In genomic region chr14:50981207-50981606, GRCm38 (mm10) we compare ENCODE assay signal across 19 mouse cellular contexts. TPM values are rescaled to one million over a fixed set of nuclear protein-coding genes. Genes with fewer than 3 reads are reported as not detected.
DNase-seq lines count a peak whose midpoint lies in the region; ATAC-seq and TF ChIP-seq lines count a peak whose summit lies in the region.
"Had no signal": no experiment of that assay in that cellular context is flagged by ENCODE, and none has a peak within 500 bp of the region (broad histone marks: within the 10 kb centered on the region; RNA-seq: fewer than 3 reads in every experiment).

No protein-coding gene starts in this region.

- H3K27ac ChIP-seq in forebrain, postnatal 0 days (ENCODE audit: low read depth, low read length), result no peak overlapping the region
- no peak overlapping the region for H3K27ac ChIP-seq in forebrain, embryonic 10.5 days
- no peak overlapping the region for H3K27ac ChIP-seq in hindbrain, embryonic 13.5 days
- H3K27ac ChIP-seq: embryonic facial prominence, embryonic 15.5 days; limb, embryonic 15.5 days; neural tube, embryonic 15.5 days; stomach, postnatal 0 days had no signal

- H3K27me3 ChIP-seq in forebrain, postnatal 0 days (ENCODE audit: insufficient read depth, low read length), result no peaks in the 10 kb centered on the region
- H3K27me3 ChIP-seq in forebrain, embryonic 10.5 days (ENCODE audit: poor library complexity, severe bottlenecking), result no peaks in the 10 kb centered on the region
- no peaks in the 10 kb centered on the region for H3K27me3 ChIP-seq in splenic B cell, adult 2 months (ENCODE audit: control insufficient read depth, insufficient read depth, low read length, poor library complexity, severe bottlenecking)
- H3K27me3 ChIP-seq in hindbrain, embryonic 13.5 days, result no peaks in the 10 kb centered on the region
- H3K27me3 ChIP-seq: embryonic facial prominence, embryonic 15.5 days; limb, embryonic 15.5 days; neural tube, embryonic 15.5 days had no signal

- H3K4me1 ChIP-seq in forebrain, postnatal 0 days (ENCODE audit: insufficient read depth), result no peaks in the 10 kb centered on the region
- peaks cover 10% of the 10 kb centered on the region for H3K4me1 ChIP-seq in forebrain, embryonic 10.5 days
- peaks cover 4% of the 10 kb centered on the region; the same call in 1 of the 2 replicates for H3K4me1 ChIP-seq in hindbrain, embryonic 13.5 days (replicated peaks)
- H3K4me1 ChIP-seq: limb, embryonic 15.5 days; neural tube, embryonic 15.5 days had no signal

- WGBS in forebrain, postnatal 0 days, result 43% methylated on average over 2 of the region's 2 CpGs
- 69% methylated on average over 2 of the region's 2 CpGs for WGBS in forebrain, embryonic 10.5 days
- WGBS in hindbrain, embryonic 13.5 days, result 52% methylated on average over 2 of the region's 2 CpGs

- no peak for TF ChIP-seq CTCF in forebrain, postnatal 0 days (IDR thresholded peaks at IDR 0.05; ENCODE audit: low read depth)

- intact Hi-C loops in left cerebral cortex, postnatal 36 days (cut with DNase I), result no loop called here

- no peak overlapping the region for H3K9ac ChIP-seq in forebrain, postnatal 0 days
- H3K9ac ChIP-seq in hindbrain, embryonic 13.5 days, result no peak overlapping the region
- H3K9ac ChIP-seq: embryonic facial prominence, embryonic 15.5 days; limb, embryonic 15.5 days; neural tube, embryonic 15.5 days had no signal

- H3K4me3 ChIP-seq in forebrain, postnatal 0 days (ENCODE audit: low read depth, low read length), result no peak overlapping the region
- no peak overlapping the region for H3K4me3 ChIP-seq in forebrain, embryonic 10.5 days
- no peak overlapping the region for H3K4me3 ChIP-seq in hindbrain, embryonic 13.5 days
- H3K4me3 ChIP-seq: embryonic facial prominence, embryonic 15.5 days; limb, embryonic 15.5 days; neural tube, embryonic 15.5 days had no signal

- H3K9me3 ChIP-seq in forebrain, postnatal 0 days (ENCODE audit: low read length), result no peaks in the 10 kb centered on the region
- no peaks in the 10 kb centered on the region for H3K9me3 ChIP-seq in forebrain, embryonic 10.5 days
- no peaks in the 10 kb centered on the region for H3K9me3 ChIP-seq in hindbrain, embryonic 13.5 days
- H3K9me3 ChIP-seq: embryonic facial prominence, embryonic 15.5 days; limb, embryonic 15.5 days; neural tube, embryonic 15.5 days had no signal

- H3K36me3 ChIP-seq in forebrain, postnatal 0 days (ENCODE audit: insufficient read depth), result no peaks in the 10 kb centered on the region
- H3K36me3 ChIP-seq in forebrain, embryonic 10.5 days (replicated peaks), result no peaks in the 10 kb centered on the region
- no peaks in the 10 kb centered on the region for H3K36me3 ChIP-seq in splenic B cell, adult 2 months (ENCODE audit: control insufficient read depth, insufficient read depth, low read length, poor library complexity, severe bottlenecking)
- no peaks in the 10 kb centered on the region for H3K36me3 ChIP-seq in hindbrain, embryonic 13.5 days
- H3K36me3 ChIP-seq: embryonic facial prominence, embryonic 15.5 days; limb, embryonic 15.5 days; neural tube, embryonic 15.5 days had no signal

- no peak for DNase-seq in forebrain, postnatal 0 days
- DNase-seq in forebrain, embryonic 10.5 days (ENCODE audit: extremely low spot score, low spot score), result no peak
- DNase-seq in spleen, postnatal 36 days (ENCODE audit: low spot score in 2 of 2), result peak; percentile 22 to 29
- DNase-seq in spleen, postnatal 10 days (ENCODE audit: low spot score in 2 of 2), result no peak
- peak; percentile 21 for DNase-seq in brain, adult 2 months (ENCODE audit: low read depth, low spot score)
- peak; percentile 49 for DNase-seq in splenic B cell, adult 2 months (ENCODE audit: low read depth, low spot score)
- no peak for DNase-seq in left cerebral cortex, postnatal 36 days (ENCODE audit: low spot score in 2 of 2)
- DNase-seq: heart, postnatal 14 days; kidney, adult 18-20 months; lung, postnatal 14 days; right cerebral cortex, postnatal 4 days had no signal

- H3K4me2 ChIP-seq in forebrain, postnatal 0 days (ENCODE audit: low read depth), result no peak overlapping the region
- H3K4me2 ChIP-seq in hindbrain, embryonic 13.5 days, result no peak overlapping the region
- H3K4me2 ChIP-seq: embryonic facial prominence, embryonic 15.5 days; limb, embryonic 15.5 days; neural tube, embryonic 15.5 days had no signal

- ATAC-seq in forebrain, postnatal 0 days, result peak; percentile 25; the same call in 1 of the 2 replicates
- ATAC-seq in hindbrain, embryonic 13.5 days (ENCODE audit: low FRiP score), result no peak
- ATAC-seq: forebrain, embryonic 16.5 days; midbrain, embryonic 16.5 days had no signal

RNA-seq across cellular contexts. Expression of gene Pnp2, which starts 25.4 kb away (rescaled TPM):
- 1.00 and 1.7 TPM in 2 replicates for total RNA-seq in forebrain, postnatal 0 days (2014; rRNA removed)
- polyA plus RNA-seq in forebrain, postnatal 0 days (2015; fragmentation: Nextera tagmentation; extraction: Ambion mirVana), result 0.78 and 1.6 TPM in 2 replicates
- 0.73 and 1.3 TPM in 2 replicates for polyA plus RNA-seq in forebrain, embryonic 10.5 days (2016; fragmentation: Nextera tagmentation; extraction: Ambion mirVana)
- 0.57 and 0.60 TPM in 2 replicates for polyA plus RNA-seq in hindbrain, embryonic 13.5 days (2015; fragmentation: Nextera tagmentation; extraction: Ambion mirVana)
- total RNA-seq in left cerebral cortex, postnatal 36 days (2021), result 1 to 10 TPM; 1.1 to 1.4 TPM

RNA-seq across cellular contexts. Expression of gene Rnase10, which starts 26.3 kb away (rescaled TPM):
- not detected in 2 replicates for total RNA-seq in forebrain, postnatal 0 days (2014; rRNA removed)
- not detected in 2 replicates for polyA plus RNA-seq in forebrain, postnatal 0 days (2015; fragmentation: Nextera tagmentation; extraction: Ambion mirVana)
- not detected in 2 replicates for polyA plus RNA-seq in forebrain, embryonic 10.5 days (2016; fragmentation: Nextera tagmentation; extraction: Ambion mirVana)
- not detected in 2 replicates for polyA plus RNA-seq in hindbrain, embryonic 13.5 days (2015; fragmentation: Nextera tagmentation; extraction: Ambion mirVana)
- total RNA-seq in left cerebral cortex, postnatal 36 days (2021), result under 1 TPM; 0.20 to 0.25 TPM
- total RNA-seq: layer of hippocampus, postnatal 25 days had no signal
- polyA plus RNA-seq: forebrain, embryonic 16.5 days; midbrain, embryonic 16.5 days; neural tube, embryonic 15.5 days had no signal

RNA-seq across cellular contexts. Expression of gene Gm49342, which starts 36.9 kb away (rescaled TPM):
- total RNA-seq in forebrain, postnatal 0 days (2014; rRNA removed), result 13.1 and 19.0 TPM in 2 replicates
- polyA plus RNA-seq in forebrain, postnatal 0 days (2015; fragmentation: Nextera tagmentation; extraction: Ambion mirVana), result not detected in 2 replicates
- not detected in 2 replicates for polyA plus RNA-seq in forebrain, embryonic 10.5 days (2016; fragmentation: Nextera tagmentation; extraction: Ambion mirVana)
- polyA plus RNA-seq in hindbrain, embryonic 13.5 days (2015; fragmentation: Nextera tagmentation; extraction: Ambion mirVana), result not detected in 2 replicates
- total RNA-seq in left cerebral cortex, postnatal 36 days (2021), result 10 to 100 TPM in 1 of 2 experiments, 1 to 10 TPM in 1; 10.0 to 13.0 TPM
- polyA plus RNA-seq: embryonic facial prominence, embryonic 15.5 days; forebrain, embryonic 16.5 days; limb, embryonic 15.5 days; midbrain, embryonic 16.5 days; neural tube, embryonic 15.5 days; stomach, postnatal 0 days had no signal

RNA-seq across cellular contexts. Expression of gene Pnp, which starts 50.3 kb away (rescaled TPM):
- total RNA-seq in forebrain, postnatal 0 days (2014; rRNA removed), result 16.7 and 20.0 TPM in 2 replicates
- polyA plus RNA-seq in forebrain, postnatal 0 days (2015; fragmentation: Nextera tagmentation; extraction: Ambion mirVana), result 11.3 and 13.1 TPM in 2 replicates
- polyA plus RNA-seq in forebrain, embryonic 10.5 days (2016; fragmentation: Nextera tagmentation; extraction: Ambion mirVana), result 82.4 and 83.6 TPM in 2 replicates
- 24.9 and 27.0 TPM in 2 replicates for polyA plus RNA-seq in hindbrain, embryonic 13.5 days (2015; fragmentation: Nextera tagmentation; extraction: Ambion mirVana)
- 10 to 100 TPM; 10.7 to 11.0 TPM for total RNA-seq in left cerebral cortex, postnatal 36 days (2021)

RNA-seq across cellular contexts. Expression of gene Pip4p1, which starts 50.6 kb away (rescaled TPM):
- total RNA-seq in forebrain, postnatal 0 days (2014; rRNA removed), result 54.8 and 61.9 TPM in 2 replicates
- 97.2 and 103 TPM in 2 replicates for polyA plus RNA-seq in forebrain, postnatal 0 days (2015; fragmentation: Nextera tagmentation; extraction: Ambion mirVana)
- 44.8 and 45.3 TPM in 2 replicates for polyA plus RNA-seq in forebrain, embryonic 10.5 days (2016; fragmentation: Nextera tagmentation; extraction: Ambion mirVana)
- 79.0 and 87.9 TPM in 2 replicates for polyA plus RNA-seq in hindbrain, embryonic 13.5 days (2015; fragmentation: Nextera tagmentation; extraction: Ambion mirVana)
- total RNA-seq in left cerebral cortex, postnatal 36 days (2021), result 100 to 1,000 TPM in 1 of 2 experiments, 10 to 100 TPM in 1; 89.8 to 103 TPM

Comparison
In these comparisons a context has a peak if more than half of its experiments do, and no peak if none do; other contexts are left out.
1. DNase-seq: peak in spleen, postnatal 36 days (2 of 2), brain, adult 2 months (single experiment) and splenic B cell, adult 2 months (single experiment); none in forebrain, postnatal 0 days (single experiment), forebrain, embryonic 10.5 days (single experiment), spleen, postnatal 10 days (0 of 2) and left cerebral cortex, postnatal 36 days (0 of 2).